Mouse (Mus musculus) frontal cortex, postnatal 25 days (tissue): ENCODE measurements around the gene Coro1c.

Experiments used
- DNase-seq, 2 experiments: peaks; one replicate each; pipeline ENCODE4 v3.0.0; 2022; ENCODE audit warnings: low spot score in 2 of 2

Coro1c gene

DNA sequence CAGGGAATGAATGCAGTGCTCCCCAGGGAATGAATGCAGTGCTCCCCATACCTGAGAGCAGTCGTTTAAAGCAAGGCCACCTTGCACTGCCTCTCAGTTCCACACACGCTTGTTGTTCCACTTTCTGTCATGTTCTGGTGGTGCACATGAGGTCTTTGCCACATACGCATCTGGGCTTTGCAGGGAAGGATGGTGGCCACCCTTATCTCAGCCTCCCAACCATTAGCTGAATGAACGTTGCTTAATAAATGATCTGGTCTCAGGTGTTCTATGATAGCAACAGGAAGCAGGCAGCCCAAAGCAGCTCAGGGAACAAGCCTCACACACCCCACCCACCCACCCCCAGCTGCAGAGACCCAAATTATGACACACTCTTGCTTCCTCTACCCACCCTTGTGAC is 16.1 kb upstream of the Coro1c start:
- DNase-seq = no peak

DNA sequence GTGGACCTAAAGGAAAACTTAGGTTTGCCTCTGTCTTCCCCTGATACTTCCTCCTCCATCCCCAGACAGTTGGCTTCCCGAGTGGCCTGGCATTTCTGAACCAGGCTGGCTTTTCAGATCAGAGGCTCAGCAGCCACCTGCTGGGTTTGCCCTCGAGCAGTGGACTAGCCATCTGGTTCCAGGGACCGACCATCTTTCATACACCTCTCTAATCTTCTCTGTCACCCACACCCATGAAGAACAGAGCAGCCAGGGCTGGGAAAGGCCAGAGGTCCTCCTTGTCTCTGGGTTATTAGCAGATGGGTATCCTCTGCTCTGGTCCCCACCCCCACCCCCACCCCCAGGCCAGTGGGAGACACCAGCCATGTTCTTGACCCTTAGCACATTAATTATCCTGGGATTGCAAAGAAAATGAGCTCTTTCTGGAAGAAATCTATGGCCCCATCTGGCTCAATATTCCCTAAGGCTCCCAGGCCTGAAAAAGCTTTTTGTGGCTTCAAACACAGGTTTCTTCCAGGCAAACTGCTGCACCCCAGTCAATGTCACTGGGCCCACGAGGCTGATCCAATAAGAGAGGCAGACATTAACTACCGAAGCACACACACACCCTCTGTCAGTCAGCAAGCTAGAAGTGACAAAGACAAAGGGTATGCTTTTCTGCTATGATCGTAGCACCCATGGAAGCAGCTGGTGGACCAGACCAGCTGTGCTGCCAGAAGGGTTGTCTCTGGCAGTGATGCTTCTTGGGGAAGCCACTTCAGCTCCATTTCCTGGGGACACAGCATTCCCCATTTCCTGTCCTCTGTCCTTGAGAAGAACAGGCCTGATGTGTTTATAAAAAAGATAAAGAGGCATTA is 13.0 kb upstream of the Coro1c start:
- no peak for DNase-seq

DNA sequence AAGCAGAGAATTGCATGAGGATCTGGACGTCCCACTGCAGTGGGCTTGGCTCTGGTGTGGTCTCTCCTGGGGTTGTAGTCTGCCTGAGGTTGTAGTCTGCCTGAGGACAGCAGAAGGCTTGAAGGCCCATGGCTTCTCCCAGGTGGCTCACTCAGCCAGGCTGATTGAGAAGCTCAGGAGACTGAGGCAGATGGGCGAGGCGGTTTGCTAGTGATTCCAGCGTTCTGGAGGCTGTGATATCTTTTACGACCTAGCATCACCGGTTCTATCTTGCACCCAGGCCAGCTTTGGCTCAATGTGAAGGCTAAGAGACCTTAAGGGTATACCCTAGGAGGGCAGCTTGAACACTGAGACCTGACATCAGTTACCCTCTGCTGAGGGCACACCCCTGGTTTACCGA is 10.5 kb upstream of the Coro1c start:
- no peak for DNase-seq

DNA sequence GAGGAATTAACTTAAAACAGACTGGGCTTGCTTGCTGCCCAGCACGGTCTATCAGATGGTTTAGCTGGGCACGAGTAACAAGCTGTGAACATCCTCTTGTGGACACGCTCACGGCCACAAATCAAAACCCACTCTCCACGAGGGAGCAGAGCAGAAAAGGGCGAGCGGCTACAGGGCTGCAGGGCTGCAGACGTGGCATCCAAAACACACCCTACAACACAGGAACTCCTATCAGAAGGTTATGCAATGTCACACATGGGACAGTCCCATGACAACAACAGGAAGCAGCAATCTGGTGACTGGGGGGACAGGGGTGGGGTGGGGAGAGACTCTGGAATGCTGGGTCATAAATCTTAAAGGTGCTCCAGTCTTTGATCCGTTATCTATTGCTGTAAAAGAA is 10.1 kb upstream of the Coro1c start:
- no peak for DNase-seq

DNA sequence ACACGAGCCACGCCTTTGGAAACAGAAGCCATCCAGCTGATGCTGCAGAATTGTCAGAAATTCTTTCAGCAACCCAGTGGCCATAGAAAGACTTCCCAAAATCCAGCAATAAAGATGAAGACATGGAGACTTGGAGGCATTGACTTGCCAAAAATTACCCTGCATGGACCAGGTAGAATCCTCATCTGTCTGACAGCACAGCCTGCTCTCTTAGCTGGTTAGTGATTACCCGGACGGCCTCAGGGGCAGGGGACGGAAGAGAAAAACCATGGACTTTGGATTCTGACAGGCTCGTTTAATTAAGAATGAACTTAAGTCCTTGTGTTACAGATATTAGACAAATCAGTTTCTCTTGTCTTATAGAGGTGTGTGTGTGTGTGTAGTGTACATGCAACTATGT is 2.1 kb upstream of the Coro1c start:
- DNase-seq = no peak

DNA sequence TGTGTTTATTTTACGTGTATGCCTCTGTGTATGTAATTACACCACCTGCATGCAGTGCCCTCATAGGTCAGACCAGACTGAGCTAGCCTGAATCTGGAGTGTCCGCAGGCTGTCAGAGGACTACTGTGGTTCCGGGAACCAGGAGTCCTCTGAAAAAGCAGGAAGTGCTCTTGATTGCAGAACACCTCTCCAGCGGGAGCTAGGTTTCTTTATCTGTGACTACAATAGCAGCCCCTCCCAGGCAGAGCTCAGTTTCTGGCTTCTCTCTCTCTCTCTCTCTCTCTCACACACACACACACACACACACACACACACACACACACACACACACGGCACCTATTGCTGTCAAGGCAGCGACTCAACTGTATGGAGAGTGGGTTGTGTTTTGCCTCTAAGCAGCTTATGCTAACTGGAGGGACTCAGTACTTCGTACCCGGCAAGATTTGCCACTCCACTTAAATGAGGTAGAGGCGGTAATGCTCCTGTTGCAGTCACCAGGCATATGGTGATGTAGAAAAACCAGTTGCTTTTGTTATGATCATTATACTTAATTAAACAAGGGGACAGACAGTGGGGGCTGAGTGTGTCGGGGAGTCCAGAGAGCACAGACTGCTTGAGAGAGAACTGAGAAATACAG is 1.6 kb upstream of the Coro1c start:
- DNase-seq = no peak

DNA sequence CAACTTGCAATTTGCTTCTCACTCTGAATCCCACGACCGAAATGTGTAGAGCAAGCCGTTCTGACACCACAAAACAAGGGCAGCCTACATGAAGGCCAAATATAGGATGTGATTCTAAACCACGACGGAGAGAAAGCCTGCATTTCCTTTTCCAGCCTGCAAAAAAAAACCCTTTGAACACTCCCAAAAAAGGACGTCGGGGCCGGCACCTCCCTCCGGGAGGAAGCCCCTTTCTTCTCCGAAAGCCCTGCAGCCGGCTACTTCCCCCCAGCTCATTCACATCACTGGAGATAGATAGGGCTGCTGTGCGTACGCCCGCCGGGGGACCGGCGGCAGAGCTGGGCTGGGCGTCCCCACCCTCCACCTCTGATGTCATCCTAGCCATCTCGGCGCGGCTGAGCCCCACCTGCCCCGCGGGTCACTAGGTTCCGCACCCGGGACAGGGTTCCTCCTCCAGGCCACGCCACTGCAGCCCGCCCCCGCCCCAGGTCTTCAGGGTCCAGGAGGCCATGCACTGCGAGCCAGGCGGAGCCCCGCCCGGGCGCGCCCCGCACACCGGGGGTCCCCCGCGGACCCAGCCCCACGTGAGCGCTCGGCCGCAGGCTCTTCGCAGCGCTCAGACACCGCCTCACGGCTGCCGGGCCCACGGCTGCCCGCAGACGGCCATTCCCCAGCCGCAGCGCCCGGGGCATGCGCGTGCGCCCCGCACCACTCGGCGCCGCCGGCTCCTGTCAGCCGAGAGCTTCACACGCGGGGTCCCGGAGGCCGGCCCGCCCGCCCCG is 581 bp downstream of the Coro1c start:
- peak in 1 of 2 experiments; percentile 38 for DNase-seq

DNA sequence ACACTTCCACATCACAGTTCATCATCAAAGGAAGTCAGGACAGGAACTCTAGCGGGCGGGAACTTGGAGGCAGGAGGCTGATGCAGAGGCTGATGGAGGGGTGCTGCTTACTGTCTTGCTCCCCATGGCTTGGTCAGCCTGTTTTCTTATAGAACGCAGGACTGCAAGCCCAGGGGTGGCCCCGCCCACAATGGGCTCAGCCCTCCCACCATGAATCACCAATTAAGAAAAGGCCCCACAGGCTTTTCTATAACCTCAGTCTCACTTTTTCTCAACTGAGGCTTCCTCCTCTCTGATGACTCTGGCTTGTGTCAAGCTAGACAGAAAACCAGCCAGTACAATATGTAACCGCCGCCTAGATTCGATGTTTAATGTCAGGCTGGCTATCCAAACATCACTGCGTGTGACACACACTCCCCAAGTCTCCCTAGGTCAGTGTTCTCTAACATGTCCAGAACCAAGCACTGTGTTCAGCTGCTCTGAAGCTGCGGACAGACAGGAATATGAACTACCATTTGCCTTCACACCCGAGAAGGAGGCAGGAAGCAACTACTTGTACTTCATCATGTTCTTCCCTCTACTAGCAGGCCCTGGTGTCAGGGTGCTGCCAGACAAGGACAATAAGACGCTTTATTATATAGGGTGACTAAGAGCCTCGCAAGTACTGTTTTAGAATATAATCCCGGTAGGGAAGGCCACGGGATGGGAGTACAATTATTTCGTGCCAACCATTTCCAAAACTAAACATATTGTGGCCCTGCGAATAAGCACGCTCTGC is 1.4 kb downstream of the Coro1c start:
- no peak for DNase-seq

DNA sequence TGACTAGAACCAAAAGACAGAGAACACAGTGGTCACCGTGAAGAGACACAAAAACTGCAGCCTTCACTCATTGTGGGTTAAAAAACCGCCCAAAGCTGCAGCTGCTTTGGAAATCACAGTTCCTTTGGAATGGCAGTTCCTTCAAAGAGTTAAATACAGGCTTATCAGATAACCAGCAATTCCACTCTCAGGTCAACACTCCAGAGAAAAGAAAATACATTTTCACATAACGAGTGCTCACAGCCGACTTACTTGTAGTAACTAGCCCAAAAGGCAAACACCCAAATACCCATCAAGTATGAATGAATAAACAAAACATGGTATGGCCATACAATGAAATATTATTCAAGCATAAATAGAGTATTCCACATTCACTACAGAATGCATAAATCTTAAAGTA is 3.6 kb downstream of the Coro1c start:
- no peak for DNase-seq

DNA sequence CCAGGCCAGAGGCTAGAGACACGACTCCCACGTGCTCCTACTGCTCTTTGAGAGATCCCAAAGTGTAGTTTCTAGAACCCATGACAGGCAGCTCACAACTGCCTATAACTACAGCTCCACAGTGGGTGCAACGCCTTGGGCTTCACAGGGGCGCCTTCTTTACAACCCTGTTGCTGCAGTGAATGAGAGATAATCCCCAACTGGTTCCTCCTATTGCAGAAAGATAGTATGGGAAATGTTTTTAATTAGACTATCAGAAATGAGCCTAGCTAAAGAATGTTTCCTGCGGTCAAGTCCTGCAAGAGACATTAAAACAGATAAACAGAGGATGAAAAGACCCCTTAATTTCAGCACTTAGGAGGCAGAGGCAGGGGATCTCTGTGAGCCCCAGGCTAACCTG is 5.6 kb downstream of the Coro1c start:
- no peak for DNase-seq

DNA sequence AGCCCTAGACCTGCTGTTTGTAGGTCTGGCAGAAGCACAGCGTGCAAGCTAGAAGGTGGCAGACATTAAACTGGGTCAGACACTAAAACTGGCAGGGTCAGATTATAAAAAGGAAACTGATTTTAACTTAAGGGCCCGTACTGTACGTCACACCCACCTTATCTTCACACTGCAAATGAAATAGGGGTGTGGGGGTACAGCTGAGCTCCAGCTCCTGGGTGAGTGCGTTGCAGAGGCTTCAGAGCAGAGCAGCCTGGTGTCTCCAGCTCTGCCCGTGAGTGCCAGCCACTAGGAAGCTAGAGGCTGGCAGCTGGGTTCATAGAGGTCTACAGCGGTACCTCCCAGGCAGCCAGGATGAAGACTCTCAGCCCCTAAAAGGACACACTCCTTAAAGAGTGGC is 6.5 kb downstream of the Coro1c start:
- DNase-seq = no peak

DNA sequence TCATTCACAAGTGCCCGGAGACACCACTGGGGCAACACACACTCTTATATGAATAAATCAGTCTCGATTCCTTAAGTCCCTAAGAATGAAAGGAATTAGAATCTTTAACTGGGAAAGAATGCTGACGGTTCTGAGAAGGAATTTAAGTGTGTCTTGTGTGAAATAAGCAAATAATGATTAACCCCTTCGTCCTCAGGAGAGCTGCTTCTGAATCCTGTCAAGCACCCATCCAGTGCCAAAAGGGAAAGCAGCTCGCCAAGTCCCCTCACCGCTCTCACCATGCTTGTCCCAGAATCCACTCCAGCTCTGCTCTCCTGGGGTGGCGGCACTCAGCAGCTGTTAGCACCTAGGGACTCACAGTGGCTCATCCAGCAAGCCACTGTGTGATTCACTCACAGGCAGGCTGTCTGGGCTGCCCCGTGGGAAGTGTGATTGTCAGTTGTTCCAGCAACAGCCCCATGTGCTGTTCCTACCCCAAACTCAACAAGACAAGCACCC is 7.4 kb downstream of the Coro1c start:
- DNase-seq = peak in 1 of 2 experiments; percentile 34

DNA sequence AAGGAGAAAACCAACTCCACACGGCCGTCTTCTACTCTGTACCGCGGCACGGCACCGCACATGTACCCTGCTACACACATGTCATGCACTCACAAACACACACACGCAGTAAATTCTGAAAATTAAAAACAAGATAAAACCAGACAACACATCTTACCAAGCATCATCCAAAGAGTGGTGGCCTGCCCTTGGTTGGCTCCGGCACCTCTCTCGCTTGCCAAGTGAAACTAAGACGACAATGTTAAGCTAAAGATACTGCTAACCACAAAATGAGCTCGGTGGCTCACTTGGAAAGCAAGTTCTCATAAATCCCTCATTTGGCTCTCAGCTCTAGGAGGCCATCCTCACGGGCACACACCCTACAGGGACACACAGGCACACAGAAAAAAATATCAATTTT is 9.0 kb downstream of the Coro1c start:
- no peak for DNase-seq

DNA sequence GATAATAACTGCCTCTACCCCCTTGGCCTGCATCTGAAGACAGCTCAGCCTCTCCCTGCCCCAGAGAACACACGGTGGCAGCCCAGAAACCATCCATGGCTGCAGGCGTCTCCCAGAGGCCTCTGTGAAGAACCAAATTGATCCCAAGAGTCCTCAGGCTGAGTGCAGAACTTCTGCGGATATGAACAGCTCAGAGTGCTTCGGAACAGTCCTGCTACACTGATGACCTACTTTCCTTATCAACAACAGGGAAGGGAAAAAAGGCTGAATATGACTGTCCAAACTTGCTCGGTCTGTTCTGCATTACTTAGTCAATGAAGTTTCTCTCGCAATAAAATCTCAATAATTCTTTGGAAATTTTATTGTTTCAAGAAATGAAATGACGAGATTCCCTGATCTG is 16.6 kb downstream of the Coro1c start:
- DNase-seq = no peak

DNA sequence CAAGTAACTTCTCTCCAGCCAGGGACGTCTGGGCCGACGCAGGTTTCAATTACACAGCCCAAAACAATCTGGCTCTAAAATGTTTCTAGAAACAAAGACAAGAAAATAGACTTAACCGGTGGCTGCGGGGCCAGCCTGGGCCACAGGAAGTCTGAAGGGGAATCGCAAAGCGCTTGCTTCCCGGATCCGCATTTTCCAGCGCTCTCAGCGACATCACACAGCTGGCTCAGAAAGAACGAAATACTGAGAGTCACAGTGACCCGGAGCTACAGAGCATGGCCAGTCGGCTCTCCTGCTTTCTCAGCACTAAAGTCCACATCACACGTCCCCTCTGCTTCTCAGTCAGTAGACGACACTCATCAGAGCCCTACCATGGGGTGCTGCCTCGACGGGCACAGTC is 17.7 kb downstream of the Coro1c start:
- no peak for DNase-seq

DNA sequence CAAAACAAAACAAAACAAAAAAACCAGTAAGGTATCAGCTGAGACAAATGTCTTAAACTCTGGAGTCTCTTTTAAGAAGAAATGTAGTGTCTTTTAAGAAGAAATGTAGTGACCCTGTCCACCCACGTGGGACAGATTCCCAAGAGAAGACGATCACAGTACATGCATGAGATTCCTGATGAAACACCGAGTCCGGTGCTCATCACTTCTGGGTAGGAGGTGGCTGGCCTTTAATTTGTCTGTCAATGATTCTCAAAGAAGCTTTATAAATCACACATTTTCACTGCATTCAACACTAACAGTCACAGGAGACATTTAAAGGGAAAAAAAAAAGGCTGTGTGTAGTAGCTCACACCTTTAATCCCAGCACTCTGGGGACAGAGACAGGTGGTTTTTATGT is 18.6 kb downstream of the Coro1c start:
- DNase-seq = no peak

DNA sequence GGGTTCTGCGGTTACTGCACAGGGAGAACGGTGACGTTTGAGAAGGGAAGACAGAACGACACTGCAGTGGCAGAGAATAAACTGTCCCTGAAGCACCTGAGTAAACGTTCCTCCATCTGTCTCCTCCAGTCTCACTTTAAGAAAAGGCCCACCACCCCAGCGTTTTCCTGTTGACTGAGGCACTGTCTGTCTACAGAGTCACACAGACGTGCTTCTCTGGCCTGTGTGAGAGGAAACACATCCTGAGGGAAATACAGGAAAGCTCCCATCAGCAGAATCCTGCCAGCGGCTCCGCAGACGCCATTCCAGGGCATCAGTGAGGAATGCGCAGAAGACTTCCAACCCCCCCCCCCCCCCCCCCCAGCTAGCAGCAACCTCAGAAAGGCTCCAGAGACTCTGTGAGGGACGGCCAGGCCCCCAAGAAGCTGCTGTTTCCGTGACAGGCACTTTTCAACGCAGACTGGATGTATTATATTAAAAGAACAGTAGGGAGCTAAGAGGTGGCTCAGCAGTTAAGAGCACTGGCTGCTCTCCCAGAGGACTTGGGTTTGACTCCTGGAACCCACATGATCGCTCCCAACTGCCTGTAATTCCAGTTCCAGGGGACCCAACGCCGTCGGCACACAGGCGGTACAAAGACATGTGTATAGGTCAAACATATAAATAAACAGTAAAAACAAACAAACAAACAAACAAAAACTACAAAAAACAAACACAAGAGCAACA is 19.2 kb downstream of the Coro1c start:
- DNase-seq = no peak

DNA sequence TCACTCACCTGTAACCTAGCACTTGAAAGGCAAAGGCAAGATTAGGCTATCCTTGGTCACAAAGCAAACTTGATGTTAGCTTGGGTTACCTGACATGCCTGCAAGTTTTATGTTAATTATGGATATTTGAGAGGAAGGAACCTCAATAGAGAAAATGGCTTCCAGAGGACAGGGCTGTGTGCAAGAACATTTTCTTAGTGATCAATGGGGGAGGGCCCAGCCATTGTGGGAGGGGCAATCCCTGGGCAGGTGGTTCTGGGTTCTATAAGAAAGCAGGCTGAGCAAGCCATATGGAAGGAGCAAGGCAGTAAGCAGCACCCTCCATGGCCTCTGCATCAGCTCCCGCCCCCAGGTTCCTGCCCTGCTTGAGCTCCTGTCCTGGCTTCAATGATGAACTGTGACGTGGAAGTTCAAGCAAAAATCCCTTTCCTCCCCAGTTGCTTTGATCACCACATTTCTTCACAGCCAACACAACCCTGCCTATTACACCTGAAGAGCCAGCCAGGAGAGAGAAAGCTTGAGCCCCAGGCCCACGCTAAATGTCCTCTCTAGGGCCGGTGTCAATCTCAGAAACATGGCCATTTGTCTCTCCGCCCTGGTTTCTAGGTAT is 20.3 kb downstream of the Coro1c start:
- no peak for DNase-seq

DNA sequence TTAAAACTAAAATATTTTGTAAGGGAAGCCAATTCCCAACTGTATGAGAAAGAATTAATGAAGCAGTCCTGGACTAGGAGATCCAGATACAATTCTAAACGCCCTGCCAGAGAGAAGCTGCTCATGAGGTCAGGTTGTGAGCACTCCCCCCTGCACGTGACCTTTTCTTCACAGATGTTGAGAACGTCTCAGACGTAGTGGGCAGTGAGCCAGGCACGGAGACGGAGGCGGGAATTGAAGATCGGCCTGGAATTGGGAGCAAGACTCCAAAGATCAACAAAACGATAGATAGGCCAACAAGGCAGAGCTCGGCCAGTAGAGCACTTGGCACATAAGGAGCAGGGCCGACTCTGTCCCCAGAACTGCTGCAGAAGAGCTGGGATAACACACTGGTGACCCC is 21.4 kb downstream of the Coro1c start:
- no peak for DNase-seq

DNA sequence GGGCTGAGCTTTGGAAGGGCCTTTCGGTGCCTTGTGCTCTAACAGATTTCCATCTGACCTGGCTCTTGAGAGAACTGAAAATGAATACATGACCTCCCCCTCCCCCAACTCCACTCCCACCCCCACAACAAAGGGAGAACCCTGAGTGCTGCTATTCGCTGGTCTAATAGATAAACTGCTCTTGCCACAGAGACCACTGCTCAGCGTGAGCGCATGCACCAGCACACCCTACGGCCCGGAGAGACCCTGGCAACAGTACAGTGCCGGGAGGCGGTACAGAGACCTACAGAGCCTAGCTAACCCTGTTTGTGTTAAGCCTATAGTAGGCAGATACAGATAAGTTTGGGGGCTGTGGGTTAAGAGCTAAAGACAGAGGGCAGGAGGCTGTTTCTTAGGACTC is 22.9 kb downstream of the Coro1c start:
- no peak for DNase-seq

DNA sequence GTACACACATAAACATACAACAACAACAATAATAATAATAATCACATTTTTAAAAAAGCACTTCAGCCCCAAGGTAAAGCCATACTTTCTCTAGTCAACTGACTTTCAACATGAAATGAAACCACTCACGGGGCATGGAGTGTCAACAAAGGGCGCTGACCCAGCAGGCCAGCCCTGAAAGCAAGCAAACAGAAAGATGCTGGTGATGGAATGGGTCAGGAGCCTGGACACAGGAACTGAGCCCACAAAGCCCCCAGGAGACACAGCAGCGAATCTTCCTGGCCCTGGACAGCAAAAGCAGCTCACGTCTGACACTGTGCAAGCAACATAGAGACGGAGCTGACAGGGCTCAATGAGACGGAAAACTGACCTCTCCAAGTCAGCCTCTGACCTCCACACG is 23.8 kb downstream of the Coro1c start:
- no peak for DNase-seq
